Comparison of ENCODE assay signal across 7 mouse cellular contexts in genomic region chr11:118289999-118290889, GRCm38 (mm10). TPM values are rescaled to one million over a fixed set of nuclear protein-coding genes. Genes with fewer than 3 reads are reported as not detected.
DNase-seq lines count a peak whose midpoint lies in the region; ATAC-seq lines count a peak whose summit lies in the region.

Gene Usp36 (minus strand): TSS chr11:118290244.

- H3K27ac ChIP-seq in embryonic facial prominence, embryonic 12.5 days = peak within 1 kb of the TSS; percentile 82
- peak within 1 kb of the TSS; percentile 56; the same call in 1 of the 2 replicates for H3K27ac ChIP-seq in limb, embryonic 11.5 days (replicated peaks; ENCODE audit: low read depth, low read length)
- peak within 1 kb of the TSS; percentile 88 for H3K27ac ChIP-seq in midbrain, embryonic 14.5 days (replicated peaks; ENCODE audit: low read depth, low read length)

- H3K36me3 ChIP-seq in embryonic facial prominence, embryonic 12.5 days = peaks cover 21% of the 10 kb centered on the region
- peaks cover 6% of the 10 kb centered on the region; the same call in 1 of the 2 replicates for H3K36me3 ChIP-seq in limb, embryonic 11.5 days (ENCODE audit: control insufficient read depth, insufficient read depth, low read length)
- H3K36me3 ChIP-seq in midbrain, embryonic 14.5 days (ENCODE audit: control insufficient read depth, insufficient read depth, low read length) = peaks cover 19% of the 10 kb centered on the region

- H3K4me3 ChIP-seq in embryonic facial prominence, embryonic 12.5 days = peak within 1 kb of the TSS; percentile 95
- peak within 1 kb of the TSS; percentile 89 for H3K4me3 ChIP-seq in limb, embryonic 11.5 days (ENCODE audit: low read depth, low read length)
- H3K4me3 ChIP-seq in midbrain, embryonic 14.5 days (replicated peaks; ENCODE audit: low read depth, low read length) = peak within 1 kb of the TSS; percentile 92

- no peaks in the 10 kb centered on the region for H3K27me3 ChIP-seq in embryonic facial prominence, embryonic 12.5 days
- H3K27me3 ChIP-seq in limb, embryonic 11.5 days (ENCODE audit: control insufficient read depth, insufficient read depth, low read length) = no peaks in the 10 kb centered on the region
- no peaks in the 10 kb centered on the region for H3K27me3 ChIP-seq in midbrain, embryonic 14.5 days (ENCODE audit: control insufficient read depth, insufficient read depth, low read length)

- WGBS in embryonic facial prominence, embryonic 12.5 days = 1% methylated on average over 68 of the region's 68 CpGs
- WGBS in limb, embryonic 11.5 days = 1% methylated on average over 68 of the region's 68 CpGs
- 1% methylated on average over 68 of the region's 68 CpGs for WGBS in midbrain, embryonic 14.5 days

- ATAC-seq in embryonic facial prominence, embryonic 12.5 days (ENCODE audit: insufficient number of reproducible peaks, insufficient read depth, low FRiP score, low TSS enrichment) = peak; percentile 99
- peak; percentile 97 for ATAC-seq in limb, embryonic 11.5 days (ENCODE audit: insufficient number of reproducible peaks, low FRiP score, low TSS enrichment, low read depth)
- peak; percentile 98 for ATAC-seq in midbrain, embryonic 14.5 days (ENCODE audit: low FRiP score, low TSS enrichment)

- H3K4me1 ChIP-seq in embryonic facial prominence, embryonic 12.5 days = peaks cover 13% of the 10 kb centered on the region
- H3K4me1 ChIP-seq in limb, embryonic 11.5 days (ENCODE audit: control insufficient read depth, insufficient read depth, low read length) = peaks cover 10% of the 10 kb centered on the region
- peaks cover 9% of the 10 kb centered on the region for H3K4me1 ChIP-seq in midbrain, embryonic 14.5 days (ENCODE audit: control insufficient read depth, insufficient read depth, low read length)

- peak; percentile 100 for DNase-seq in adrenal gland, postnatal 25 days
- DNase-seq in heart, adult 11 months = peak; percentile 100
- peak; percentile 99 for DNase-seq in kidney, adult 18-20 months
- peak; percentile 99 for DNase-seq in limb, embryonic 11.5 days (ENCODE audit: low spot score)
- DNase-seq in midbrain, embryonic 14.5 days = peak; percentile 100
- peak; percentile 96 to 99 for DNase-seq in spleen, adult 18-20 months

- peak within 1 kb of the TSS; percentile 93 for H3K9ac ChIP-seq in embryonic facial prominence, embryonic 12.5 days
- peak within 1 kb of the TSS; percentile 84 for H3K9ac ChIP-seq in limb, embryonic 11.5 days (ENCODE audit: low read length)
- peak within 1 kb of the TSS; percentile 86 for H3K9ac ChIP-seq in midbrain, embryonic 14.5 days (replicated peaks; ENCODE audit: low read length)

- no peaks in the 10 kb centered on the region for H3K9me3 ChIP-seq in embryonic facial prominence, embryonic 12.5 days
- H3K9me3 ChIP-seq in limb, embryonic 11.5 days (ENCODE audit: control insufficient read depth, low read length) = no peaks in the 10 kb centered on the region
- no peaks in the 10 kb centered on the region for H3K9me3 ChIP-seq in midbrain, embryonic 14.5 days (ENCODE audit: control insufficient read depth, low read length)

- H3K4me2 ChIP-seq in embryonic facial prominence, embryonic 12.5 days (replicated peaks) = peak within 1 kb of the TSS; percentile 90
- H3K4me2 ChIP-seq in limb, embryonic 11.5 days (ENCODE audit: low read depth, severe bottlenecking) = peak within 1 kb of the TSS; percentile 86
- peak within 1 kb of the TSS; percentile 84 for H3K4me2 ChIP-seq in midbrain, embryonic 14.5 days (ENCODE audit: low read length)

RNA-seq across cellular contexts. Expression of gene Usp36, which starts in this region (rescaled TPM):
- 23.1 and 25.0 TPM in 2 replicates for total RNA-seq in adrenal gland, postnatal 25 days (2021)
- 21.3 and 22.2 TPM in 2 replicates for polyA plus RNA-seq in embryonic facial prominence, embryonic 12.5 days (2016; fragmentation: Nextera tagmentation; extraction: Ambion mirVana)
- polyA plus RNA-seq in limb, embryonic 11.5 days (2014; fragmentation: Nextera tagmentation; extraction: Ambion mirVana) = 13.6 and 15.3 TPM in 2 replicates
- 11.7 and 13.4 TPM in 2 replicates for polyA plus RNA-seq in midbrain, embryonic 14.5 days (2014; fragmentation: Nextera tagmentation; extraction: Ambion mirVana)

Comparison
In these comparisons a context has a peak if more than half of its experiments do, and no peak if none do; other contexts are left out.
1. Peak in every context shown above with its lines: DNase-seq, ATAC-seq, H3K4me3 ChIP-seq and H3K27ac ChIP-seq.